Mouse (Mus musculus) neutrophil, adult 59 days (primary cell): ENCODE measurements around the gene Zfp39. TPM values are rescaled to one million over a fixed set of nuclear protein-coding genes. Genes with fewer than 3 reads are reported as not detected.

ENCODE experiments used
- total RNA-seq, 2 experiments: library from RNA; stranded (reverse); gene quantifications; 1 replicate in 1 of 2; 2 replicates in 1 of 2; pipeline ENCODE4 v1.2.4; 2023

The Zfp39 gene
- total RNA-seq, result 1 to 10 TPM; 4.5 to 4.9 TPM

GRCm38 (mm10) chr11:58903511-58904409 is at the start of gene Zfp39:
Gene Zfp39 (minus strand): TSS chr11:58904225.

GRCm38 (mm10) chr11:58948542-58949479 is 44.8 kb upstream of the Zfp39 start, which contains the start of gene Hist3h2ba:
Gene Hist3h2ba (plus strand): TSS chr11:58948920.

DNA sequence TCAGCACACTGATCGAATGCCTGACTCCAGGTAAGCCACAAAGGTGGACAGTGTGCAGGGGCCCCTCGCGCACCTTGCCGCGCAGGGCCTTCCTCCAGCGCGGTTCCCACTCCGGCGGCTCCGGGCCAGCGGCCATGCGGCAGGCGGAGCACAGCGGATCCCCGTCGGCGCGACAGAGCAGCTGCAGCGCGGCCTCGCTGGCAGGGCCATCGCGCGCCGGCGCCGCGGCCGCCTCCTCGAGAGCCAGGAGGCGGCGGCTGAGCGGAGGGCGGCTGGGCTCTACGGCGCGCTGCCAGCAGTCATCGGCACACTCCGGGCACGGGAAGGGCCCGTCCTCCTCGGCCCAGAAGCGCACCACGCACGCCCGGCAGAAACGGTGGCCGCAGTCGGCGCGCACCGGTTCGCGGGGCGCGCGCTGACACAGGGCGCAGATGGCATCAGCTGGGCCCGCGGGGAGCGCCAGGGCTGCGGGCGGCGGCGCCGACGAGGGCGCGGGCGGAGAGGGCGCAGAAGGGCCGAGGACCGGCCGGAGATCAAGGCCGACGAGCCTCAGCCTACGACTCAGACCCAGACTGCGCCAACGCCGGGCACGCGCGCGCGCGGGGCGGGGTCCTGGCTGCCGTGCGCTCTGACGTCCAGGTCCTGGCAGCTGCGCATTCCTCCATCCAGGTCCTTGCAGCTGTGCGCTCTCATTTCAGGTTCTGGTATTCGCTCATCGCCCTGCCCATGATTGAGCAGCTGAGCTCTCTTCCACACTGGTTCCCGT is 34.5 kb upstream of the Zfp39 start, which contains the start of gene Rnf187:
Gene Rnf187, minus strand, starts transcription at position 595 of the 766 bp plus-strand sequence.

GRCm38 (mm10) chr11:58917745-58918366 is 13.8 kb upstream of the Zfp39 start, which contains the start of gene Btnl10:
Gene Btnl10 (plus strand): TSS chr11:58917908.

DNA sequence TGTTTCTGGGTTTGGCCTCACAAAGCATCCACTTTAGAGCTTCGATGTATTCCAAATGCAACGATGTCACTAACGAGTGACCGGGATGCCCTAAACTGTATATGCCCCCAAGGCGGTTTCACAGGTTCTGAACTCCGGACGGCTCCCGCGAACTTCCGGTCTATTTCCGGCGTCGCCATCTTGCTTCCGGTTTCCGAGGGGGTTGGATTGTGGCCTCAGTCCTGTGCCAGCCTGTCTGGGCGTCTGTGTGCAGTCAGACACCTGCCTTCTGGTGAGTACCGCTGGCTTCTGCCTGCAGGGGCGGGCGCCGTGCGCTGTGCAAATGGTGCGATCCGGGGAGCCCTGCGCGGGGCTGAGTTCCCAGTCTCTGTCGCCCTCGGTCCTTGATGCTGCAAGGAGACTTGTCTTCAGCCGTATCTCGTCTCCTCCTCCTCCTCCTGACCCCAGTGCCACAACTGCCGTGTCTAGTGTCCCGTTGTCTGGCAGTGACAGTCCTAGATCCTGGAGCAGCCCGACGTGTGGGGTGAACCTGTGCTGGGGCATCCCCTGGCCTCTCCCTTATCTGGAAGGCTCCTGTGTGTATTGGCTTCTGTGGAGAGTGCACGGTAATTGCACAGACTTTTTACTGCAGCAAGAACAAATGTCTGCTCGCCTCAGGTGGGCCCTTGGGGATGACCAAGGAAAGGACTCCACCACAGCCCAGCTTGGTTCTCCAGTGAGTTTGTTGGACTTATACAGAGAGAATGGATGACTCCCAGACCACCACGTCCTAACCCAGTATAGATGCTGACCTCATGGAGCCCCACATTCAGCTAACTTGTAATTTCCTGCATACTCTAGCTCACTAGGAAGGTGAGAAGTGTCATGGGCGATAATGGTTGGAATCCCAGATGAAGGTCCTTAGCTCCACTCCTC is 36.7 kb downstream of the Zfp39 start, which contains the start of gene 2810021J22Rik:
Gene 2810021J22Rik, plus strand, starts transcription at position 178 of the 915 bp plus-strand sequence.

DNA sequence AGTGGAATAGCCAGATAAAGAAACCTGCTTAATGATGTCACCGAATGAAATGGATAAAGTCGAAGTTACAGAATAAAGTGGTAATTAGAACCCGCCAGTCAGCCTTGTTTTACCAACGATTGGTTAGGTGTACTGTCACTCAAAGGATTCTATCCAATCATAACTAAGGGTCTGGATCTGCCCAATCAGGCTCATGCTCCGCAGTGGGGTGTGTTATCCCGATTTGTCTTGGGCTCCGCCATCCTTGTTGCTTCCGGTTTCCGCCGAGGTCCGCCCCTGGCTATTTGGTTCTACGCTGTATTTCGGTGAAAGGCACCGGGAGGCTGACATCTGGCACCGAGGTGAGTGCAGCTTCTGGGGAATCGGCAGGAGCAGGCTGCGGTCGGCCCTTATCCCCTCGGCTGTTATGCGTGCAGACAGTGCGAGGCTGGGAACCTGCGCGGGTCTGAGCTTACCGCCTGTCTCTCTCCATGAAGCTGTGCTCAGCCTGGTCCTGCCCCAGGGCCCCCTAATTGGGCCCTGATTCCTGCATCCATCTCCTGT is 57.0 kb downstream of the Zfp39 start, which contains the start of gene Gm12258:
Gene Gm12258, plus strand, starts transcription at position 240 of the 543 bp plus-strand sequence.

GRCm38 (mm10) chr11:58838951-58839350 is 65.1 kb downstream of the Zfp39 start, which contains the start of gene Olfr311:
Gene Olfr311 (plus strand): TSS chr11:58839251.

Other genes with a start within 250 kb of the Zfp39 start
- gene Olfr322, start 245.4 kb downstream of the Zfp39 start, total RNA-seq, result under 1 TPM in 1 of 2 experiments, not detected in 1; 0.07 TPM
- not detected for gene Olfr320, start 223.1 kb downstream of the Zfp39 start, total RNA-seq
- gene Olfr319, start 205.1 kb downstream of the Zfp39 start, total RNA-seq, result not detected
- gene Olfr318, start 180.2 kb downstream of the Zfp39 start, total RNA-seq, result under 1 TPM; 0.11 to 0.18 TPM
- gene Olfr317, start 165.0 kb downstream of the Zfp39 start, total RNA-seq, result not detected
- gene Olfr316, start 151.5 kb downstream of the Zfp39 start, total RNA-seq, result not detected
- gene Olfr315, start 131.0 kb downstream of the Zfp39 start, total RNA-seq, result not detected
- not detected for gene Olfr314, start 121.3 kb downstream of the Zfp39 start, total RNA-seq
- gene Fam183b, start 102.3 kb downstream of the Zfp39 start, total RNA-seq, result not detected
- not detected for gene Olfr313, start 89.2 kb downstream of the Zfp39 start, total RNA-seq
- gene Olfr312, start 75.0 kb downstream of the Zfp39 start, total RNA-seq, result not detected
- gene Olfr311, start 65.0 kb downstream of the Zfp39 start, total RNA-seq, result not detected
- 1 to 10 TPM; 1.6 to 2.4 TPM for gene Gm12258, start 57.1 kb downstream of the Zfp39 start, total RNA-seq
- gene 2810021J22Rik, start 37.0 kb downstream of the Zfp39 start, total RNA-seq, result 1 to 10 TPM; 2.2 to 3.8 TPM
- gene Btnl10, start 13.7 kb upstream of the Zfp39 start, total RNA-seq, result 1 to 10 TPM; 3.0 to 8.3 TPM
- 10 to 100 TPM; 48.0 to 49.7 TPM for gene Rnf187, start 34.7 kb upstream of the Zfp39 start, total RNA-seq
- gene Hist3h2ba, start 44.7 kb upstream of the Zfp39 start, total RNA-seq, result 10 to 100 TPM; 14.0 to 44.6 TPM
- 10 to 100 TPM; 56.8 to 72.0 TPM for gene Hist3h2a, start 50.5 kb upstream of the Zfp39 start, total RNA-seq
- not detected for gene Trim17, start 50.5 kb upstream of the Zfp39 start, total RNA-seq
- gene Trim11, start 73.9 kb upstream of the Zfp39 start, total RNA-seq, result 10 to 100 TPM; 60.6 to 63.2 TPM
- under 1 TPM; 0.02 TPM for gene Obscn, start 232.2 kb upstream of the Zfp39 start, total RNA-seq